Mouse (Mus musculus) pancreas, adult 10 weeks (tissue): ENCODE measurements around the gene Hspb2. TPM values are rescaled to one million over a fixed set of nuclear protein-coding genes. Genes with fewer than 3 reads are reported as not detected.

ENCODE experiments used
- polyA plus RNA-seq: library from polyadenylated mRNA; stranded (reverse); fragments of 350-450 nt; fragmentation: Illumina TruSeq; extraction: RNeasy Lipid Tissue Mini Kit (QIAGEN cat#74804); gene quantifications from one replicate; pipeline ENCODE4 v1.2.3, GENCODE M21; 2015; ENCODE audit warnings: low read depth, low replicate concordance; ENCODE audit not compliant: insufficient read depth

The Hspb2 gene
- 4.5 TPM for polyA plus RNA-seq

DNA sequence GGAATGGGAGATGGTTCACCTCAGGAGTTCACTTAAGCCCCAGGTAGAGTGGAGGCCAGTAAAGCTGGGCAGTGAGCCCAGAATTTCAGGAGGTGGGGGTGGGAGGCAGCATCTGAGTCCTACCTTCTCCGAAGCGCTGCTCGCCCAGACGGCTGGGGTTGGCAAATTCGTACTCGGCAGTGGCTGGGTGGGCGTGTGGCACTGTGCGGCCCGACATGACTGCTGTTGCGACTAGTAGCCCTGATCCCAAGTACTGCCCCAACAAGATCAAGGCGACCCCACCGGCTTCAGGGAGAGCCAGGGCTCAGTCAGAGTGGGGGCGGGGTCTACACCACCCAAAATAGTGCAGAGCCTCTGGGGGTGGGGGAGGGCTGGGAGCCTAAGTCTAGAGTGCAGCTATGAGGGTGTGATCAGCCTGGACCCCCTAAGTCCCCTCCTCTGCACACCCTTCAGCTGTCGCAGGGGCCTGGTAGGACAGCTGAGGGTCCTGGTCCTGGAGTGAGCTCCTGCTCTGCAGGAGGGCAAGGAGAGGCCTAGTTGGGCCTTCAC is at the start of gene Hspb2:
TSS of gene Hspb2 (minus strand) at position 301 of the 549 bp plus-strand sequence.

DNA sequence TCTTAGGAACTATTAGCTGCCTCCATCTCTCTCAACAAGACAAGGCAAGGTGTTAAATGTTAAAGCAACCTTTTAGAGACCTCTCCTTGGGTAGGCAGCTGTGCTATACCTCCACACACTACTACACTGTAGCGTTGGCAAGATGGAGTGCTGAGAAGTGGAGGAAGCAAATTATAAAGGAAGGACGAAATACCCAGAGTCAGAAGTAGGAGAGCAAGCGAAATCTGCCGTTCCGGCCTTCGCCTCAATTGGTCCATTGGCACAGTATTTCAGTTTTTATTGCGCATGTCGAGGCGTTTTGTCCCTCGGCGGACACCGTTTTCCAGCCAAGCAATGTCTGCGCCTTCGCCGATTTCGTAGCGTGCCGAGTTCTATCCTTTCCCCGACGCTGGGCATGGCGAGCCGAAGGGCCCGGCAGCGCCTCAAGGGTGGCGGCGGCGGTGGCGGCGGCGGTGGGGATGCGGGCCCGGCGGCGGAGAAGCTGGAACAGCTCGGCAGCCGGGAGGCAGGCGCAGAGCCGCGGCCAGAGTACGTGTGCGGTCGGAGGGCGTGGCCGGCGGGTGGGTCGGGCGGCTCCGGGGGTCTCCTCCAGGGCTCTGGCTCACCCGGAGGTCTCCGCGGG is 22.9 kb upstream of the Hspb2 start, which contains the start of the genes Alg9 and 1110032A03Rik:
TSS of gene Alg9 (plus strand) at position 29 of the 622 bp plus-strand sequence.
TSS of gene 1110032A03Rik (minus strand) at position 530 of the 622 bp plus-strand sequence.

DNA sequence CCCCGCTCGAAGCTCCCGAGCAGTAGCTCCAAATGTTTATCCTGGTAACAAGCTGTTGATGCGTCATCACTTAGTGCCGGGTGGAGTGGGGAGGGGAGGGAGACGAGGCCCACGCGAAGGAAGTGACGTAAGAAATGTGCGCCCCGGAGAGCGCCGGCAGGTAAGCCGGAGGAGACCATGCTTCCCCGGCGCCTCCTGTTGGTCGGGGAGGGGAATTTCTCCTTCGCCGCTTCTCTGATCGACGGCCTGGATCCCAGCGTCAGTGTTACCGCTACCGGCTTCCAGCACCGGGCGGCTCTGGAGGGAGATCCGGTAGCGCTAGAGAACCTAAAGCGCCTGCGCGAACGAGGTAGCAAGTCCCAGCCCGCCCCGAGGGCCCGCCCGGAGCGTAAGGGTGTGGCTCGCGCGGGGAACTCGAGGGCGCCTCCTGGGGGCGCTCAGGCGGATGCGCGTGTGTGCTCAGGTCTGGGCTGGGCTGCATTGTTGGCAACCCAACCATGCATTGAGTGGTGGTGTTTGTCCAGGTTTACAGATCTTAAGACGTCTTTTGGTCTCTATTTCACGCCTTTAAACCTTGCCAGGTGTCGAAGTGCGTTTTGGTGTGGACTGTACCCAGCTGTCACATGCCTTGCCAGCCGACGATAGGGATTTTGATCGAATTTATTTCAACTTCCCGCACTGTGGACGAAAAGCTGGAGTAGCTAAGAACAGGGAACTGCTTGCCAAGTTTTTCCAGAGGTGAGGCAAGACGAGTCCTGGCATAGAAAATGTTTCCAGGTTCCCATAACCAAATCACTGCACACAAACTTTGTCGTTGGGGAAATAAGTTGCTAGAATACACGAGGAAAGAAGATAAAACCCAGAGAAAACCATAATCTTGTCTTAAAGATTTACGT is 16.2 kb upstream of the Hspb2 start, which contains the start of gene Fdxacb1:
TSS of gene Fdxacb1 (plus strand) at position 130 of the 896 bp plus-strand sequence.

DNA sequence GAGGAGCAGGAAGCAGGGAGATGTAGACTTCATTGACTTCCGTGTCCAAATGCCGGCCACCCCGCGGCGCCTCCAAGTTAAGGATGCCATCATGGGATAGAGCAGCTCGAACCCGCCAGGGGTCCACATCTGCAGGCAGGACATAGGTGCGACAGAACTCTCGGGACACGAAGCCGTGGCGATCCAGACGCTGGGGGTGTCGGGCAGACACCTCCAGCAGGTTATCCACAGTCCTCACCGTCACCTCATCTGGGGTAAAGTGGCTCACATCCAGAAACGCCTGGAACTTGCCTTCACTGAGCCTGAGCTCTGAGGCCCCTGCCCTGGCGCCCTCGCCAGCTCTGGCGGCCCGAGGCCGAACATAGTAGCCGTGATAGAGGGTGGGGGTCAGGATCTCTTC is 831 bp downstream of the Hspb2 start, which contains the start of gene Cryab:
TSS of gene Cryab (plus strand) at position 3 of the 400 bp plus-strand sequence.

DNA sequence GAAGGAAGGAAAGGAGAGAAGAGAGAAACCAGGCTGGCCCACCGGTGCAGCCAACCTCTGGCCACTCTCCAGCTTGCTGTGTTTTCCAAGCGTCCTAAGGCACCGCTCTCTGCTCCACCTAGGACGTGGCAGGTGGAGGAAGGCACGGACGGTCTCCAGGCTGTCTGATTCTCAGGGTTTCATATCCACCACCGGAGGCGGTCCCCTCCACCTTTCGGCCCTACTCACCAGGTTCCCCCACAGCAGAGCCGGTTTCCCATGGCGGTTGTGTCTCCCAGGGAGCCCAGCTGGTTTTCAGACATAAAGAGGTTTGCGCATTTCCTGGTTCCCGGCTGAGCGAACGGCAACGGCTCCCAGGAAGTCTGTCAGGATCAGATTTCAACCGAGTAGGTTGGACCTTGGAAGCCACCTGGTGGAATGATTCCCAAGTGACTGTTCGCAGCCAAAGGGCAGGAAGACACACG is 5.9 kb downstream of the Hspb2 start, which contains the start of gene 2310030G06Rik:
TSS of gene 2310030G06Rik (minus strand) at position 323 of the 464 bp plus-strand sequence.

DNA sequence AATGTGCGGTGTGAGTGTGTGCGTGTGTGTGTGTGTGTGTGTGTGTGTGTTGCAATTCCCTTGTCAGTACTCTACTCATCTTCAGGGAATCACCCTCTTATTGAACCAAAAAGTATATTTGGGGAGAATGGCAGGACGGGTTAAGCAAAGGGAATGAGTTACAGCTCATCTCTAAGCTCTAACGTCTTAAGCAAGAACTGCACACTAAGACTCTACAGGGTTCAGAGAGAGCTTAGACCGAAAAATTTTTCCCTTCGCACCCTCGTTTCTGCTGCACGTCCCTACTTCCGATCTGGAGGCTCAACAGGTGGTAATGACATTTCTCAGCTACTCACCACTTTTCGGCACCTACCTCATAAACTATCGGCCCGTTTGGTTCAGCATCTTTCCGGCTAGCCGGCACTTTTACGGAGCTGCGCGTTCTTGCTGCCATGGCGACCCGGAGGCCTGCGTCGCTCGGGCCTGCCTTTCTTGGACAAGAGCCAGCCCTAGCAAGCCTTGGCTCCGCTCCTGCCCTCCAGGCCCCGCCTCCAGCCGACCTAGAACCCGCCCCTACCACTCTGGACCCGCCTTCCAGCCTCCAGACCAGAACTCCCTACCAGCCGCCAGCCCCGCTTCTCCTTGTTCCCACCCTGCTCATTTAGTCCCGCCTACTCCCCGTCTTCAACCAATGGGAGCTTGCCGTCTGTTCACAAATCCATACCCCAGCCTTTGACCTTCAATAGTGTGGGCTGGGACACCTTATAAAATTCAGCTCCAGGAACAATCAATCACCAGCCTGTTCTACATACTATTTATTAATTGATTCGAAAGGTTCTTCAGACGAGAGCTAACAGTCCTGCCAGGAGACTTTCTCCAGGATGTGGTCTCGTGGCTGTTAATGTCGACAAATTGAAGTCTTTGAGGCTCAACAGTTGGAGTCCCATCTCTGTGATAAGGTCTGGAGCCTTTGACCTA is 13.0 kb downstream of the Hspb2 start, which contains the start of gene Dixdc1:
TSS of gene Dixdc1 (minus strand) at position 604 of the 957 bp plus-strand sequence.

Other genes starting within 250 kb of the Hspb2 start
- gene Pts, start 223.6 kb downstream of the Hspb2 start, polyA plus RNA-seq: 13.8 TPM
- 4.1 TPM for gene Il18, start 197.5 kb downstream of the Hspb2 start, polyA plus RNA-seq
- gene Bco2, start 197.2 kb downstream of the Hspb2 start, polyA plus RNA-seq: 0.39 TPM
- not detected for gene Tex12, start 191.0 kb downstream of the Hspb2 start, polyA plus RNA-seq
- 33.8 TPM for gene Sdhd, start 148.5 kb downstream of the Hspb2 start, polyA plus RNA-seq
- 34.4 TPM for gene Timm8b, start 148.4 kb downstream of the Hspb2 start, polyA plus RNA-seq
- gene Pih1d2, start 135.0 kb downstream of the Hspb2 start, polyA plus RNA-seq: 0.74 TPM
- 5.2 TPM for gene Nkapd1, start 134.9 kb downstream of the Hspb2 start, polyA plus RNA-seq
- gene Dlat, start 92.6 kb downstream of the Hspb2 start, polyA plus RNA-seq: 5.9 TPM
- gene Dixdc1, start 12.8 kb downstream of the Hspb2 start, polyA plus RNA-seq: 4.0 TPM
- 8.6 TPM for gene 2310030G06Rik, start 5.8 kb downstream of the Hspb2 start, polyA plus RNA-seq
- 37.8 TPM for gene Cryab, start 1.0 kb downstream of the Hspb2 start, polyA plus RNA-seq
- 0.90 TPM for gene Fdxacb1, start 15.9 kb upstream of the Hspb2 start, polyA plus RNA-seq
- gene Alg9, start 22.7 kb upstream of the Hspb2 start, polyA plus RNA-seq: 6.7 TPM
- gene 1110032A03Rik, start 23.2 kb upstream of the Hspb2 start, polyA plus RNA-seq: 11.6 TPM
- gene Ppp2r1b, start 92.9 kb upstream of the Hspb2 start, polyA plus RNA-seq: 4.9 TPM